Mouse (Mus musculus): ENCODE results near the gene Actg1. TPM values are rescaled to one million over a fixed set of nuclear protein-coding genes. Genes with fewer than 3 reads are reported as not detected.
A peak's percentile ranks its signal among the peaks of the same experiment; 100 is the strongest.

The Actg1 gene
- polyA plus RNA-seq, 1 experiment from 2014 or later: 2,926 TPM

GRCm38 (mm10) chr11:120344310-120344920 is 3.9 kb downstream of the Actg1 start:
- H3K9me3 ChIP-seq (ENCODE audit: low read depth, low read length): no peaks in the 10 kb centered on the region
- WGBS: 38% methylated on average over 5 of the region's 5 CpGs
- peak overlapping the region; percentile 19; the same call in 1 of the 2 replicates for H3K4me3 ChIP-seq (ENCODE audit: low read depth, low read length)
- H3K4me2 ChIP-seq: no peak overlapping the region
- no peak overlapping the region for H3K9ac ChIP-seq
- H3K27me3 ChIP-seq (ENCODE audit: insufficient read depth, low read length): no peaks in the 10 kb centered on the region
- no peak for ATAC-seq (ENCODE audit: insufficient read depth)
- H3K36me3 ChIP-seq (ENCODE audit: insufficient read depth): peaks cover 21% of the 10 kb centered on the region
- no peaks in the 10 kb centered on the region for H3K4me1 ChIP-seq (ENCODE audit: insufficient read depth)
- H3K27ac ChIP-seq (ENCODE audit: low read depth): 0 out of 2 replicates have a peak overlapping the region, but pooled peaks have one; percentile 61
- DNase-seq: peak; percentile 63
- no peak for TF ChIP-seq CTCF (IDR thresholded peaks at IDR 0.05; ENCODE audit: low read depth)

GRCm38 (mm10) chr11:120343519-120344309 is 4.6 kb downstream of the Actg1 start:
- ATAC-seq (ENCODE audit: insufficient read depth) (no peak), DNase-seq (peak; percentile 36)
- WGBS: 56% methylated on average over 5 of the region's 5 CpGs
- no peak overlapping the region for H3K4me2 ChIP-seq
- no peaks in the 10 kb centered on the region for H3K27me3 ChIP-seq (ENCODE audit: insufficient read depth, low read length)
- H3K36me3 ChIP-seq (ENCODE audit: insufficient read depth): peaks cover 21% of the 10 kb centered on the region
- no peaks in the 10 kb centered on the region for H3K4me1 ChIP-seq (ENCODE audit: insufficient read depth)
- H3K9ac ChIP-seq: no peak overlapping the region
- peak overlapping the region; percentile 11; the same call in 1 of the 2 replicates for H3K27ac ChIP-seq (ENCODE audit: low read depth)
- no peak for TF ChIP-seq CTCF (IDR thresholded peaks at IDR 0.05; ENCODE audit: low read depth)
- no peak overlapping the region for H3K4me3 ChIP-seq (ENCODE audit: low read depth, low read length)
- no peaks in the 10 kb centered on the region for H3K9me3 ChIP-seq (ENCODE audit: low read depth, low read length)

DNA sequence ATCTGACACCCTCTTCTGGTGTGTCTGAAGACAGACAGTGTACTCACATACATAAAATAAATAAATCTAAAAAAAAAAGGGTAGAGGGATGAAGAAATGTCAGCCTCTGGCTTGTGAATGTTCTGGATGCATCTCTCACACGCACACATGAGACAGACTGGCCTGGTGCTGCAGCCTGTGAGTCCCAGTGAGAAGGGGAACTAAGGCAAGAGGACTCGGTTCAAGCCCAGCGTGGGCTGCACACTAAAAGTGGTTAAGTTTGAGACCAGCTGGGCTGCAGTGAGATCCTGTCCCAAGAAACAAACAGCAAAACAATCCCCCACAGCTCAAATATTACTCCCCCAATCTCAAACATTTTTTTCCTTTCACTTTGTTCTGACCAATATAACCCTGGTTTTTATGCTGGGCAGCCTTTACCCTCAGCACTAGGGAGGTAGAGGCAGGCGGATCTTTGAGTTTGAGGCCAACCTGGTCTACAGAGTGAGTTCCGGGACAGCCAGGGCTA is 5.6 kb downstream of the Actg1 start:
- Histone ChIP-seq H3K27me3 (ENCODE audit: insufficient read depth, low read length) (no peaks in the 10 kb centered on the region), H3K9ac (no peak overlapping the region), H3K4me1 (ENCODE audit: insufficient read depth) (no peaks in the 10 kb centered on the region), H3K4me3 (ENCODE audit: low read depth, low read length) (no peak overlapping the region), H3K27ac (ENCODE audit: low read depth) (no peak overlapping the region), H3K9me3 (ENCODE audit: low read depth, low read length) (no peaks in the 10 kb centered on the region), H3K36me3 (ENCODE audit: insufficient read depth) (peaks cover 21% of the 10 kb centered on the region), H3K4me2 (no peak overlapping the region)
- no peak for TF ChIP-seq CTCF (IDR thresholded peaks at IDR 0.05; ENCODE audit: low read depth)
- ATAC-seq (ENCODE audit: insufficient read depth) (no peak), DNase-seq (no peak)
- WGBS: 86% methylated on average over 5 of the region's 5 CpGs

- H3K36me3 ChIP-seq (ENCODE audit: insufficient read depth): peaks cover 12% of the 10 kb centered on the region
- H3K4me3 ChIP-seq (ENCODE audit: low read depth, low read length): no peak overlapping the region
- H3K27ac ChIP-seq (ENCODE audit: low read depth): no peak overlapping the region
- TF ChIP-seq CTCF (IDR thresholded peaks at IDR 0.05; ENCODE audit: low read depth): no peak
- no peak for ATAC-seq (ENCODE audit: insufficient read depth)
- H3K9me3 ChIP-seq (ENCODE audit: low read depth, low read length): no peaks in the 10 kb centered on the region
- H3K27me3 ChIP-seq (ENCODE audit: insufficient read depth, low read length): no peaks in the 10 kb centered on the region
- WGBS: 94% methylated on average over 4 of the region's 4 CpGs
- DNase-seq: no peak
- H3K4me2 ChIP-seq: no peak overlapping the region
- no peak overlapping the region for H3K9ac ChIP-seq
- H3K4me1 ChIP-seq (ENCODE audit: insufficient read depth): no peaks in the 10 kb centered on the region
Observed at GRCm38 (mm10) chr11:120341661-120342060, 6.7 kb downstream of the Actg1 start.

DNA sequence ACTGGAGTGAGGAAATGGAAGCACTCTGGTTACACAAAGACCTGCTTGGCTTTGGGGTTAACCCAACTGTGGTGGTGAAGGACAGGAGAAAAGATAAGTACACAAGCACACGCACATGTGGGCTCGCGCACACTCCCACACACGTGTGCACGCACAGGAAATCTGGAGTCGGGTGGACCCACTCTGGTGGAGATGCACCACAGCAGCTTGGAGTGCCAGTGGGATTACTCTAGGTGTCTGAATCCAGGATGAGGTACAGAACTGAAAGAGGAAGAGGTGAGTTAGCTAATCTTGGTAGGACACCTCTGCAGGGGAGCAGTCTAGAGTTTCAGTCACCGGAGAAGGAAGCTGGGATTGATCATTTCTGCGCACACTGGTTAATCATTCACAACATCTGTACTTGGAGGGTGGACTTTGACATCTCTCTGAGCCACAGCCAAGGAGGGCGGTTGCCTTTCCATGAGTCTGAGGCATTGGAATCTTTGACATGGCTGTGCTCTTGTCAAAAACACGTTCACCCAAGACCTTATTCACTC is 8.3 kb downstream of the Actg1 start:
- Histone ChIP-seq H3K4me1 (ENCODE audit: insufficient read depth) (no peaks in the 10 kb centered on the region), H3K9me3 (ENCODE audit: low read depth, low read length) (no peaks in the 10 kb centered on the region), H3K4me2 (no peak overlapping the region), H3K9ac (no peak overlapping the region), H3K36me3 (ENCODE audit: insufficient read depth) (peaks cover 2% of the 10 kb centered on the region), H3K27me3 (ENCODE audit: insufficient read depth, low read length) (no peaks in the 10 kb centered on the region), H3K27ac (ENCODE audit: low read depth) (no peak overlapping the region), H3K4me3 (ENCODE audit: low read depth, low read length) (no peak overlapping the region)
- ATAC-seq (ENCODE audit: insufficient read depth): no peak
- TF ChIP-seq CTCF (IDR thresholded peaks at IDR 0.05; ENCODE audit: low read depth): no peak
- 72% methylated on average over 10 of the region's 10 CpGs for WGBS
- DNase-seq: no peak

- H3K4me1 ChIP-seq (ENCODE audit: insufficient read depth): no peaks in the 10 kb centered on the region
- no peak overlapping the region for H3K9ac ChIP-seq
- no peaks in the 10 kb centered on the region for H3K27me3 ChIP-seq (ENCODE audit: insufficient read depth, low read length)
- H3K4me2 ChIP-seq: no peak overlapping the region
- no peak overlapping the region for H3K4me3 ChIP-seq (ENCODE audit: low read depth, low read length)
- H3K9me3 ChIP-seq (ENCODE audit: low read depth, low read length): no peaks in the 10 kb centered on the region
- ATAC-seq (ENCODE audit: insufficient read depth) (no peak), DNase-seq (no peak)
- H3K27ac ChIP-seq (ENCODE audit: low read depth): no peak overlapping the region
- no peaks in the 10 kb centered on the region for H3K36me3 ChIP-seq (ENCODE audit: insufficient read depth)
- WGBS: 69% methylated on average over 3 of the region's 3 CpGs
- no peak for TF ChIP-seq CTCF (IDR thresholded peaks at IDR 0.05; ENCODE audit: low read depth)
Observed at GRCm38 (mm10) chr11:120338786-120339185, 9.6 kb downstream of the Actg1 start.

DNA sequence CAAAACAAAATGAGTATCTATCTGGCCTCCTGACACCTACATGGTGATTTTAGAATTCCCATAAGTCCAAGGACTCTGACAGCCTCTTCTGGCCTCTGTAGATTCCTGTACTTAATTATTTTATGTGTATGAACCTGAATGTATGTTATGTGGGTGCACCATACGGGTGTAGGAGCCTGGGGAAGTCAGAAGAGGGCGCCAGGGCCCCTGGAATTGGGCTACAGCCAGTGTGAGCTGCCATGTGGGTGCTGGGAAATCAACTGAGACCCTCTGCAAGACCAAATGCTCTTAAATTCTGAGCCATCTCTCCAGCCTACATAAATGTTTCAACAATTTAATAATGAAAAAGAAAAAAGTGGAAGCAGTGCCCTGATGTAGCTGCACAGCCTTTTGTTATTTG is 10.9 kb downstream of the Actg1 start:
- ATAC-seq (ENCODE audit: insufficient read depth): no peak
- no peaks in the 10 kb centered on the region for H3K36me3 ChIP-seq (ENCODE audit: insufficient read depth)
- 20% methylated on average over 2 of the region's 2 CpGs for WGBS
- DNase-seq: no peak
- TF ChIP-seq CTCF (IDR thresholded peaks at IDR 0.05; ENCODE audit: low read depth): no peak
- H3K4me2 ChIP-seq: no peak overlapping the region
- H3K4me3 ChIP-seq (ENCODE audit: low read depth, low read length): no peak overlapping the region
- no peaks in the 10 kb centered on the region for H3K9me3 ChIP-seq (ENCODE audit: low read depth, low read length)
- H3K27ac ChIP-seq (ENCODE audit: low read depth): no peak overlapping the region
- H3K9ac ChIP-seq: no peak overlapping the region
- H3K27me3 ChIP-seq (ENCODE audit: insufficient read depth, low read length): no peaks in the 10 kb centered on the region
- no peaks in the 10 kb centered on the region for H3K4me1 ChIP-seq (ENCODE audit: insufficient read depth)
